Mouse (Mus musculus): ENCODE results near the gene Zdhhc24. TPM values are rescaled to one million over a fixed set of nuclear protein-coding genes. Genes with fewer than 3 reads are reported as not detected.
"Not testable (repeated sequence)": the region's sequence is repeated elsewhere in the genome, so short reads cannot be mapped to it uniquely, and the experiment has no call there.

Gene Zdhhc24
- polyA plus RNA-seq, 1 experiment from 2014 or later = 26.1 TPM

- no peaks in the 10 kb centered on the region for H3K9me3 ChIP-seq (replicated peaks; ENCODE audit: control insufficient read depth, low read length, poor library complexity, severe bottlenecking)
- peaks cover 18% of the 10 kb centered on the region for H3K36me3 ChIP-seq (ENCODE audit: control insufficient read depth, insufficient read depth, low read length)
- H3K27me3 ChIP-seq (ENCODE audit: control insufficient read depth, insufficient read depth, low read depth, low read length) = no peaks in the 10 kb centered on the region
- no peak overlapping the region for H3K9ac ChIP-seq (ENCODE audit: low read depth, low read length)
- no peak overlapping the region for H3K4me2 ChIP-seq (ENCODE audit: low read length)
- no peak overlapping the region for H3K27ac ChIP-seq (ENCODE audit: low read length)
- no peaks in the 10 kb centered on the region for H3K4me1 ChIP-seq (ENCODE audit: control insufficient read depth, insufficient read depth, low read length)
- no peak for ATAC-seq
- H3K4me3 ChIP-seq (ENCODE audit: low read depth, low read length) = no peak overlapping the region
- WGBS = 69% methylated on average over 6 of the region's 6 CpGs
These were observed 15.4 kb upstream of the Zdhhc24 start for GRCm38 (mm10) chr19:4863048-4863447.

GRCm38 (mm10) chr19:4865147-4865546, 13.3 kb upstream of the Zdhhc24 start:
- Histone ChIP-seq H3K27ac (ENCODE audit: low read length) (no peak overlapping the region), H3K27me3 (ENCODE audit: control insufficient read depth, insufficient read depth, low read depth, low read length) (no peaks in the 10 kb centered on the region), H3K4me2 (ENCODE audit: low read length) (no peak overlapping the region), H3K4me3 (ENCODE audit: low read depth, low read length) (no peak overlapping the region), H3K9ac (ENCODE audit: low read depth, low read length) (no peak overlapping the region), H3K9me3 (replicated peaks; ENCODE audit: control insufficient read depth, low read length, poor library complexity, severe bottlenecking) (no peaks in the 10 kb centered on the region), H3K4me1 (ENCODE audit: control insufficient read depth, insufficient read depth, low read length) (no peaks in the 10 kb centered on the region), H3K36me3 (ENCODE audit: control insufficient read depth, insufficient read depth, low read length) (peaks cover 6% of the 10 kb centered on the region)
- no peak for ATAC-seq
- 9% methylated on average over 17 of the region's 17 CpGs for WGBS

- not testable (repeated sequence) for H3K4me2 ChIP-seq (ENCODE audit: low read length); H3K4me3 ChIP-seq (ENCODE audit: low read depth, low read length); H3K9ac ChIP-seq (ENCODE audit: low read depth, low read length); ATAC-seq; H3K27ac ChIP-seq (ENCODE audit: low read length); H3K36me3 ChIP-seq (ENCODE audit: control insufficient read depth, insufficient read depth, low read length); H3K9me3 ChIP-seq (replicated peaks; ENCODE audit: control insufficient read depth, low read length, poor library complexity, severe bottlenecking); H3K27me3 ChIP-seq (ENCODE audit: control insufficient read depth, insufficient read depth, low read depth, low read length)
- peaks cover 12% of the 10 kb centered on the region for H3K4me1 ChIP-seq (ENCODE audit: control insufficient read depth, insufficient read depth, low read length)
- WGBS = 86% methylated on average over 1 of the region's 1 CpGs
These were observed 3.9 kb upstream of the Zdhhc24 start for GRCm38 (mm10) chr19:4874613-4875012.

DNA sequence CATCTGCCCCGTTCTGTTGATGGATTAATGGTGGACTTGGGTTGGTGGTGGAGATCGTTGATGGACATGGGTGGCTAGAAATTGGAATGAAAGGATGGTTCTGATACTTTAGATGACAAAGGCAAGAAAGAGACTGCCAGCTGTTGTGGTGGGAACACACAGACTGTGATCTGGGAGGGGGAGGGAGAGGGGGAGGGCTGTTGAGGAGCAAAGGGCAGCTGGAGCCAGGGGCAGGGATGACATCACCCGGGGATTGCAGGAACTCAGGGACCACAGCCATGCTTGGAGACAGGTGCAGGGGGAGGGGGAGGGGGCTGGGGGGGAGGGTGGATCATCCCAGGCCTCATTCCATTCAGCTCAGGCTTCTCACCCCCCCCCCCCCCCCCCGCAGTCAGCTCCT, 2.2 kb upstream of the Zdhhc24 start:
- Histone ChIP-seq H3K4me2 (ENCODE audit: low read length) (no peak overlapping the region), H3K9ac (ENCODE audit: low read depth, low read length) (no peak overlapping the region), H3K36me3 (ENCODE audit: control insufficient read depth, insufficient read depth, low read length) (no peaks in the 10 kb centered on the region), H3K27me3 (ENCODE audit: control insufficient read depth, insufficient read depth, low read depth, low read length) (no peaks in the 10 kb centered on the region), H3K27ac (ENCODE audit: low read length) (no peak overlapping the region), H3K9me3 (replicated peaks; ENCODE audit: control insufficient read depth, low read length, poor library complexity, severe bottlenecking) (no peaks in the 10 kb centered on the region), H3K4me1 (ENCODE audit: control insufficient read depth, insufficient read depth, low read length) (peaks cover 16% of the 10 kb centered on the region), H3K4me3 (ENCODE audit: low read depth, low read length) (no peak overlapping the region)
- no peak for ATAC-seq
- WGBS = 68% methylated on average over 3 of the region's 4 CpGs

DNA sequence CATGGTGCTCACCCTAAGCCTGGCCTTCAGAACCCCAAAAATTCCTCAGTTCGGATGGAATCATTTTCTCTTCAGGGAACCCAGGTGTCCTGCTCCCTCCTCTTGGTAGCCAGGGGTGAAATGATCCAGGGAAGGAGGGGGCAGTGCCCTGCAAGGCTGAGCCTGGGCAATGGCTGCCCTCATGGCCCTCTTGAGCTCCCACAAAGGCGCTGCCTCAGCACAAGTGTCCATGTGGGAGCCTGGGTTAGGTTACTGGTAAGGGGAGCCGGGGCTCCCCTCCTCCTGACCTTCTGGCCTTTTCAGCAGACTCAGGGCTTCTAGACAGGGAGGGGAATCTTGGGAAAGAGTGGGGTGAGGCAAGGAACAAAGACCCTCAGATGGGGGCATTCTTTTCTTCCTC, 1.7 kb upstream of the Zdhhc24 start:
- Histone ChIP-seq H3K4me1 (ENCODE audit: control insufficient read depth, insufficient read depth, low read length) (peaks cover 16% of the 10 kb centered on the region), H3K27me3 (ENCODE audit: control insufficient read depth, insufficient read depth, low read depth, low read length) (no peaks in the 10 kb centered on the region), H3K4me3 (ENCODE audit: low read depth, low read length) (no peak overlapping the region), H3K9ac (ENCODE audit: low read depth, low read length) (no peak overlapping the region), H3K27ac (ENCODE audit: low read length) (no peak overlapping the region), H3K9me3 (replicated peaks; ENCODE audit: control insufficient read depth, low read length, poor library complexity, severe bottlenecking) (no peaks in the 10 kb centered on the region), H3K4me2 (ENCODE audit: low read length) (no peak overlapping the region), H3K36me3 (ENCODE audit: control insufficient read depth, insufficient read depth, low read length) (no peaks in the 10 kb centered on the region)
- 74% methylated on average over 3 of the region's 3 CpGs for WGBS
- ATAC-seq = no peak

GRCm38 (mm10) chr19:4877785-4878184, 683 bp upstream of the Zdhhc24 start, which contains the start of gene Actn3:
Gene Actn3, minus strand, starts transcription at chr19:4877909.
- peak within 1 kb of the TSS; percentile 87 for H3K4me2 ChIP-seq (ENCODE audit: low read length)
- H3K9me3 ChIP-seq (replicated peaks; ENCODE audit: control insufficient read depth, low read length, poor library complexity, severe bottlenecking) = no peaks in the 10 kb centered on the region
- peak within 1 kb of the TSS; percentile 79 for H3K27ac ChIP-seq (ENCODE audit: low read length)
- no peaks in the 10 kb centered on the region for H3K36me3 ChIP-seq (ENCODE audit: control insufficient read depth, insufficient read depth, low read length)
- peak within 1 kb of the TSS; percentile 92 for H3K9ac ChIP-seq (ENCODE audit: low read depth, low read length)
- 6% methylated on average over 17 of the region's 17 CpGs for WGBS
- H3K4me3 ChIP-seq (ENCODE audit: low read depth, low read length) = peak within 1 kb of the TSS; percentile 84
- H3K27me3 ChIP-seq (ENCODE audit: control insufficient read depth, insufficient read depth, low read depth, low read length) = no peaks in the 10 kb centered on the region
- peaks cover 16% of the 10 kb centered on the region for H3K4me1 ChIP-seq (ENCODE audit: control insufficient read depth, insufficient read depth, low read length)
- ATAC-seq = peak; percentile 8; the same call in 1 of the 2 replicates

- Histone ChIP-seq H3K9ac (ENCODE audit: low read depth, low read length) (peak overlapping the region; percentile 92), H3K27me3 (ENCODE audit: control insufficient read depth, insufficient read depth, low read depth, low read length) (no peaks in the 10 kb centered on the region), H3K4me3 (ENCODE audit: low read depth, low read length) (peak overlapping the region; percentile 84), H3K4me1 (ENCODE audit: control insufficient read depth, insufficient read depth, low read length) (peaks cover 16% of the 10 kb centered on the region), H3K36me3 (ENCODE audit: control insufficient read depth, insufficient read depth, low read length) (no peaks in the 10 kb centered on the region), H3K4me2 (ENCODE audit: low read length) (peak overlapping the region; percentile 72), H3K27ac (ENCODE audit: low read length) (no peak overlapping the region), H3K9me3 (replicated peaks; ENCODE audit: control insufficient read depth, low read length, poor library complexity, severe bottlenecking) (no peaks in the 10 kb centered on the region)
- WGBS = 72% methylated on average over 10 of the region's 10 CpGs
- ATAC-seq = no peak
These were observed 846 bp downstream of the Zdhhc24 start for GRCm38 (mm10) chr19:4879324-4879703.

DNA sequence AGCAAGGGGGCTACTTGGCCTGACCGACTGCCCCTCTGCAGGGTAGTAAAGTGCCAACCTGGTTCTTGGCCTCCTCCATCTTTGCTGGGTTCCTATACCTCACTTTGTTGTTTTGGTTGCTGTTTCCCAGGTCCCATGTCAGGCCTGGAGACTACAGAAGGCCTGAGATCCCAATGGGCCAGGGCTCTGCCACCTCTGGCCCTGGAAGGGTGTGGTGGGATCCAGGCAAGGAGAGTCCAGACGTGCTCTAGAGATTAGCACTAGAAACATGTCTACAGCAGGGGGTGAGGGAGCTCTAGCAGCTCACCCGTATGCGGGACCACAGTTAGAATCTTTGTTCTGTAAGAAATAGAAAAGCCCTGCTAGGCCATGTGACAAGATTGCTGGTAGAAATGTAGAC, 5.5 kb downstream of the Zdhhc24 start:
- ATAC-seq = no peak
- Histone ChIP-seq H3K9me3 (replicated peaks; ENCODE audit: control insufficient read depth, low read length, poor library complexity, severe bottlenecking) (no peaks in the 10 kb centered on the region), H3K4me3 (ENCODE audit: low read depth, low read length) (no peak overlapping the region), H3K9ac (ENCODE audit: low read depth, low read length) (no peak overlapping the region), H3K4me2 (ENCODE audit: low read length) (no peak overlapping the region), H3K4me1 (ENCODE audit: control insufficient read depth, insufficient read depth, low read length) (peaks cover 9% of the 10 kb centered on the region), H3K27me3 (ENCODE audit: control insufficient read depth, insufficient read depth, low read depth, low read length) (no peaks in the 10 kb centered on the region), H3K36me3 (ENCODE audit: control insufficient read depth, insufficient read depth, low read length) (no peaks in the 10 kb centered on the region), H3K27ac (ENCODE audit: low read length) (no peak overlapping the region)
- 84% methylated on average over 4 of the region's 4 CpGs for WGBS

DNA sequence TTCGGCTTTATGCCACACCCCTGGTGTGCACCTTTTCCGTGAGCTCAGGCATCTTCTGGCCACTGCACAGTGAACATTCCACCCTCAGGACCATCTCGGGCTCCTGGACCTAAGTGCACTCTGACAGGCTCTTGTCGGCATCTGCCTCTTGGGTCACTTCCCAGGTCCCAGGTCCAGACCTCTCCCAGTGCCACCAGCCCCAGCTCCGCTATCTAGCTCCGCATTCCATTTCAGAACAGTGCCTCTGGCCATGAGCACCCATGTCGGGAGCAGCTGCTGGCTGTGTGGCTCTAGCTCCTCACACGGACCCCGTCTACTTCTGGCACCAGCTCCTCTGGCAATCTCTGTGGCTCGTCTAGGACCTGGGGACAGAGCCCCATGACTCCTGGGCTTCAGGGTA, 11.3 kb downstream of the Zdhhc24 start:
- Histone ChIP-seq H3K4me3 (ENCODE audit: low read depth, low read length) (no peak overlapping the region), H3K9ac (ENCODE audit: low read depth, low read length) (no peak overlapping the region), H3K36me3 (ENCODE audit: control insufficient read depth, insufficient read depth, low read length) (peaks cover 26% of the 10 kb centered on the region), H3K4me2 (ENCODE audit: low read length) (no peak overlapping the region), H3K9me3 (replicated peaks; ENCODE audit: control insufficient read depth, low read length, poor library complexity, severe bottlenecking) (no peaks in the 10 kb centered on the region), H3K4me1 (ENCODE audit: control insufficient read depth, insufficient read depth, low read length) (no peaks in the 10 kb centered on the region), H3K27me3 (ENCODE audit: control insufficient read depth, insufficient read depth, low read depth, low read length) (no peaks in the 10 kb centered on the region), H3K27ac (ENCODE audit: low read length) (no peak overlapping the region)
- WGBS = 87% methylated on average over 10 of the region's 10 CpGs
- ATAC-seq = no peak
